Mouse (Mus musculus) kidney, postnatal 0 days (tissue): ENCODE measurements at regions not wholly inside any gene's neighbourhood (a gene's known extent, or its start where the extent isn't known, plus 50 kb on each side); places are given as distances from the start of the nearest gene placed in this dataset.

Experiments used
- ATAC-seq: fragments of 200-750 bp; cut with Nextera tagmentation; replicated peaks from 2 replicates; pipeline ENCODE4 v1.8.0; 2017; ENCODE audit warnings: low read depth, moderate number of reproducible peaks, moderate TSS enrichment, moderate library complexity; ENCODE audit not compliant: low FRiP score
- DNase-seq: peaks from one replicate; pipeline ENCODE4 v3.0.0-alpha.2; 2016; ENCODE audit warnings: low spot score
- H3K27ac ChIP-seq: fragments of 300-500 bp; sonication (generic); 2 replicates; pipeline ENCODE4 v1.5.1; 2014; ENCODE audit warnings: mild to moderate bottlenecking
- H3K27me3 ChIP-seq: fragments of 300-500 bp; sonication (generic); 2 replicates; pipeline ENCODE4 v1.6.1; 2014; ENCODE audit warnings: low read length, mixed read lengths; ENCODE audit not compliant: insufficient read depth
- H3K36me3 ChIP-seq: fragments of 300-500 bp; sonication (generic); 2 replicates; pipeline ENCODE4 v1.6.1; 2014; ENCODE audit warnings: low read length, mixed read lengths; ENCODE audit not compliant: insufficient read depth
- H3K4me1 ChIP-seq: fragments of 300-500 bp; sonication (generic); replicated peaks from 2 replicates; pipeline ENCODE4 v1.6.1; 2014; ENCODE audit warnings: antibody characterized with exemption, low read length, mixed read lengths; ENCODE audit not compliant: insufficient read depth
- H3K4me2 ChIP-seq: fragments of 300-500 bp; sonication (generic); 2 replicates; pipeline ENCODE4 v1.6.1; 2014; ENCODE audit warnings: mild to moderate bottlenecking, low read length, moderate library complexity, mixed read lengths
- H3K4me3 ChIP-seq: fragments of 300-500 bp; sonication (generic); replicated peaks from 2 replicates; pipeline ENCODE4 v1.5.1; 2014; ENCODE audit warnings: low read depth, low read length
- H3K9ac ChIP-seq: fragments of 300-500 bp; sonication (generic); 2 replicates; pipeline ENCODE4 v1.6.1; 2014; ENCODE audit warnings: low read depth, low read length
- H3K9me3 ChIP-seq: fragments of 300-500 bp; sonication (generic); replicated peaks from 2 replicates; pipeline ENCODE4 v1.6.1; 2016; ENCODE audit warnings: low read length, inconsistent platforms, mixed read lengths
- CTCF ChIP-seq: IDR thresholded peaks from 2 replicates; pipeline ENCODE4 v1.5.1; 2016; ENCODE audit warnings: antibody characterized with exemption, low read depth, mild to moderate bottlenecking, moderate library complexity
- WGBS: fragments of 180-500 bp; shearing (Covaris S2); extraction: QIAGEN DNeasy Blood & Tissue Kit; methylation state at CpG from one replicate; pipeline ENCODE4 v1.1.7; 2014; 5-methylcytosine and 5-hydroxymethylcytosine counted together

DNA sequence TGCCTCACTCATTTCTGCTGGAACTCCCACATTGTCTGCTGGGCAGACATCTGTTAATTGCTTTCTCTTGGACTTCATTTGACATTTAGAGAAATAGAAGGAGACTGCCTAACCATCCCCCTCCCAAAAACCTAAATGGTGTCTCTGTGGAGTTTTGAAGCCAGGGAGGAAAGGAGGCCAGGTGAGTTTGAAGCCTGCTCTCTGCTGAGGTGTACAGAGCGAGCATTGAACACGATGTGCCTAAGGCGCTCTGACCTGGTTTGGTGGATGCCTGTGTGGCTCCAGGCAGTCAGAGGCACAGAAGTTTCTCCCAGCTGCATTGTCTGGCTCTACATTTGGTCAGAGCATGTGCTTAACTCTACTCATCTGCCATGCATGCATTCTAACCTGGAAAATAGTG is 302.6 kb upstream of the Camk1g start:
- H3K27ac ChIP-seq, result no peak overlapping the region
- no peaks in the 10 kb centered on the region for H3K27me3 ChIP-seq
- ATAC-seq (no peak), DNase-seq (peak; percentile 18)
- no peak overlapping the region for H3K4me3 ChIP-seq
- H3K9me3 ChIP-seq, result no peaks in the 10 kb centered on the region
- no peak overlapping the region for H3K4me2 ChIP-seq
- no peaks in the 10 kb centered on the region for H3K4me1 ChIP-seq
- no peak for TF ChIP-seq CTCF
- no peak overlapping the region for H3K9ac ChIP-seq
- no peaks in the 10 kb centered on the region for H3K36me3 ChIP-seq
- WGBS, result 75% methylated on average over 3 of the region's 3 CpGs

DNA sequence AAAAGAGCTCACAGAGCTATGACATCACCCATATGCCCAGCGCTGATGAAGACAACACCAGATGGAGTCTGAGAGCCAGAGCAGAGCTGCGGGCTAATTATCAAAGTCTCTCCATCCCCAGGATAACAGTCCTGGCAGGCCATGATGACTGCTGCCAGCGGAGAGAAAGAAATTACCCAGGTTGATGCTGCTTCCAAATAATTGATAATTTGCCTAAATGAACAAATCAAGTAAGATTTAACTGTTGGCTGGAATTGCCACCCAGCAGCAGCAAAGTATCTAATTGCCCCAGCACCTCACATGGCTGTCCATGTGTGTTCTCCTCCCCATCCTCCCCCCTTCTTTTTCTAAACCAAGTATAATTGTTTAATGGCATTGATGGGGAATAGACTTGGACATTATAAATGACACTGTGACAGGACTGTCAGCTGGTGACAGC is 301.7 kb upstream of the Camk1g start:
- Histone ChIP-seq H3K4me3 (no peak overlapping the region), H3K27me3 (no peaks in the 10 kb centered on the region), H3K36me3 (no peaks in the 10 kb centered on the region), H3K9me3 (no peaks in the 10 kb centered on the region), H3K4me2 (no peak overlapping the region), H3K9ac (no peak overlapping the region), H3K4me1 (no peaks in the 10 kb centered on the region), H3K27ac (no peak overlapping the region)
- no peak for ATAC-seq
- WGBS, result 79% methylated on average over 3 of the region's 3 CpGs
- TF ChIP-seq CTCF, result no peak
- no peak for DNase-seq

DNA sequence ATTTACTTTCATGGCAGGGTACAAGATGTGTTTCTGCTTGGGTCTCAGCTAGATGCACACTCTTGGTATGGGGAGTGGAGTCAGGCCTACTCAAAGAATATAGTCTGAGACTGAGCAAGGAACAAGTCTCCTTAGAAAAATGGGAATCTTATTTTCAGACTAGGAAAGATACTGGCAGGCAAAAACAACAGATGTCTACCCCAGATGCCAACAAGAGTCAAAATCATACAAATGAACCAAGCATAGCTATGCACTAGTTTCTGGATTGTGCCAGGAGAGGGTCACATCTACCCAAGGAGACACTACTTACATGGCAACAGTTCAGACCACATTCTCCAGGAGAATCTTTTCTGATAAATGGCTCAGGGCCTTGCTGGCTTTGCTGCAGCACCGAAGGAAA is 300.9 kb upstream of the Camk1g start:
- no peaks in the 10 kb centered on the region for H3K9me3 ChIP-seq
- no peak overlapping the region for H3K4me2 ChIP-seq
- H3K4me1 ChIP-seq, result no peaks in the 10 kb centered on the region
- no peak overlapping the region for H3K4me3 ChIP-seq
- TF ChIP-seq CTCF, result no peak
- ATAC-seq (no peak), DNase-seq (no peak)
- WGBS, result 93% methylated on average over 1 of the region's 1 CpGs
- H3K27me3 ChIP-seq, result no peaks in the 10 kb centered on the region
- no peak overlapping the region for H3K9ac ChIP-seq
- H3K36me3 ChIP-seq, result no peaks in the 10 kb centered on the region
- H3K27ac ChIP-seq, result no peak overlapping the region

- DNase-seq (no peak), ATAC-seq (no peak)
- H3K4me2 ChIP-seq, result no peak overlapping the region
- H3K36me3 ChIP-seq, result no peaks in the 10 kb centered on the region
- no peaks in the 10 kb centered on the region for H3K4me1 ChIP-seq
- no peaks in the 10 kb centered on the region for H3K27me3 ChIP-seq
- TF ChIP-seq CTCF, result no peak
- H3K9me3 ChIP-seq, result no peaks in the 10 kb centered on the region
- H3K27ac ChIP-seq, result no peak overlapping the region
- H3K4me3 ChIP-seq, result no peak overlapping the region
- no peak overlapping the region for H3K9ac ChIP-seq
These were observed 299.9 kb upstream of the Camk1g start for GRCm38 (mm10) chr1:193670008-193670407.

GRCm38 (mm10) chr1:193668841-193669240 is 298.7 kb upstream of the Camk1g start:
- H3K9ac ChIP-seq, result no peak overlapping the region
- ATAC-seq (no peak), DNase-seq (no peak)
- TF ChIP-seq CTCF, result no peak
- no peak overlapping the region for H3K4me2 ChIP-seq
- H3K27ac ChIP-seq, result no peak overlapping the region
- no peaks in the 10 kb centered on the region for H3K9me3 ChIP-seq
- H3K27me3 ChIP-seq, result no peaks in the 10 kb centered on the region
- H3K36me3 ChIP-seq, result no peaks in the 10 kb centered on the region
- H3K4me3 ChIP-seq, result no peak overlapping the region
- no peaks in the 10 kb centered on the region for H3K4me1 ChIP-seq

- Histone ChIP-seq H3K9ac (no peak overlapping the region), H3K27me3 (no peaks in the 10 kb centered on the region), H3K4me2 (no peak overlapping the region), H3K4me1 (no peaks in the 10 kb centered on the region), H3K36me3 (no peaks in the 10 kb centered on the region), H3K9me3 (no peaks in the 10 kb centered on the region), H3K27ac (no peak overlapping the region), H3K4me3 (no peak overlapping the region)
- TF ChIP-seq CTCF, result no peak
- 50% methylated on average over 5 of the region's 5 CpGs for whole genome bisulfite sequencing
- no peak for DNase-seq
- ATAC-seq, result no peak
These were observed 295.8 kb upstream of the Camk1g start for GRCm38 (mm10) chr1:193665854-193666253.

DNA sequence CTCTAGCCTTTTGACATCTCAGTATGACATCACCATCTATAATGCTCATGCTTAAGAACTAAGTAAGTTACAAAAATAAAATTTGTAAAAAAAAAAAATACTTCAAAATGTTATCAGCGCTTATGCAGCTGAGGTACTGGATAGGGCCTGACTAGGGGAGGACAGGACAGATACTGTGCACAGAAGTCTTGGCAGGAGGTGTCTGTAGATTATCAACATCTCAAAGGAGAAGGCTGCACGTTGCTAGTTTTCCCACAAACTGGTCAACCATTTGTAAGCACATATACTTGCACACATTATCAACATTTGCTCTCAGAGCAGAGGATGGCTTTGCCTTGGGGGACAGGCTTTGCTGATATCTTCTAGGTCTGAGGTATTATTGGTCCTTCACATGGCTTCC is 294.5 kb upstream of the Camk1g start:
- ATAC-seq (no peak), DNase-seq (no peak)
- TF ChIP-seq CTCF, result no peak
- H3K36me3 ChIP-seq, result no peaks in the 10 kb centered on the region
- no peak overlapping the region for H3K27ac ChIP-seq
- no peaks in the 10 kb centered on the region for H3K27me3 ChIP-seq
- no peak overlapping the region for H3K4me2 ChIP-seq
- no peaks in the 10 kb centered on the region for H3K4me1 ChIP-seq
- H3K9ac ChIP-seq, result no peak overlapping the region
- no peaks in the 10 kb centered on the region for H3K9me3 ChIP-seq
- WGBS, result 82% methylated on average over 2 of the region's 2 CpGs
- no peak overlapping the region for H3K4me3 ChIP-seq
